Mouse (Mus musculus) CD4-positive, CD25-positive, alpha-beta regulatory T cell, adult 4 months (primary cell): Measurements from ENCODE around the gene 2010111I01Rik. TPM values are rescaled to one million over a fixed set of nuclear protein-coding genes. Genes with fewer than 3 reads are reported as not detected.
A peak's percentile ranks its signal among the peaks of the same experiment; 100 is the strongest.

Source experiments
- ATAC-seq: one replicate; pipeline ENCODE4 v1.8.0; 2017
- polyA plus RNA-seq, 2 experiments: library from polyadenylated mRNA; unstranded; fragments of 100-300 nt; shearing (Covaris generic); gene quantifications; one replicate each; pipeline ENCODE4 v1.2.1; 2017

2010111I01Rik gene
- polyA plus RNA-seq, 2 experiments from 2014 or later = 224 to 233 TPM

- ATAC-seq = peak; percentile 85
These were observed 391.9 kb downstream of the 2010111I01Rik start for GRCm38 (mm10) chr13:63356558-63356957.

GRCm38 (mm10) chr13:63359393-63359792 lies 394.7 kb downstream of the 2010111I01Rik start:
- ATAC-seq = no peak

GRCm38 (mm10) chr13:63360111-63360885 lies 395.6 kb downstream of the 2010111I01Rik start:
- ATAC-seq = no peak

DNA sequence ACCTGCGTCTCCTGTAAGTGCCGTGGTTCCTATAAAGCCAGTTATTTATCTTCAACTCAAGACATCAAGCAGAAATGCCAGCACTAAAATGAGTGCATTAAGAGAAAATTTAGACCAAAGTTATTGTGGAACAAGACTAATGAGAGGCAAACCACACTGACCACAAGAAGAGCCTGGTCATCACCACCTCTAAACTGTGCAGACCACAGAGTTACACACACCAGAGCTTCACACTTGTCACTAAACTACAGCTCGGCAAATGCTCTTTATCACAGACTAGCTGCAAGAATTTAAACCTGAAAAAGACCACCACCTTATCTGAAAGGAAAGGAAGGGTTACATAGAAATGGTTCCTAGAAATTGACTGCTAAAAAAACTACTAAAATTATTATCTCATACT lies 397.1 kb downstream of the 2010111I01Rik start:
- ATAC-seq = no peak

DNA sequence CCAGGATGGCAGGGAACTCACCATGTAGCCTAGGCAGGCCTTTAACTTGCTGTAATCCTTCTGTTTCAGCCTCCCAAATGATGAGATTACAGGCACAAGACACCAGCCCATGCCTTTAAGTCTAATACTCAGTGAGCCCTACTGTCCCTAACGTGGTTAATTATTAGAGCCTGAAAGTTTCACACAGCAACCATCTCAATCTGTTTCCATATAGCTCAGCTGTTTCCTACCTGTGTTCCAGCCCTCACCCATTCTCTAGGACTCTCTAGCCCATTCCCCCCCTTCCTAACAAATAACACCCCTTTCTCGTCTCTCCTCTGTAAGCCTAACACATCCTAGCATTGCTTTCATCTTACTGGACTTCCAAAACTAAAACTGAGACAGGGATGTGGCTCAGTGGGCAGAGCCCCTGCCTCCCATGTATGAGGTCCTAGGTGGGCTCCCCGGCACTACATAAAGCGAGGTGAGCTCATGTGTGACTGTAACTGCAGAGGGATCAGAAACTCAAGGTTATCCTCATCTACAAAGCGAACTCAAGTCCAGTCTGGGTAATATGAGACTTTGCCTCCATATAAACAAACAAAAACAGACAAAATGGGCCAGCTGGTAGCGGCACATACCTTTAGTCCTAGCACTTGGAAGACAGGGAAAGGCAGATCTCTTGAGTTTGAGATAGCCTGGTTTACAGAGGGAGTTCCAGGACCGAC lies 408.9 kb downstream of the 2010111I01Rik start:
- ATAC-seq = no peak

Other genes starting within 250 kb of the 2010111I01Rik start
- gene Platr25, start 204.2 kb upstream of the 2010111I01Rik start, polyA plus RNA-seq = 10 to 100 TPM in 1 of 2 experiments, 1 to 10 TPM in 1; 9.4 to 12.7 TPM
- gene Gm5141, start 179.1 kb upstream of the 2010111I01Rik start, polyA plus RNA-seq = 1 to 10 TPM; 4.1 to 7.4 TPM
- gene Fbp2, start 106.5 kb upstream of the 2010111I01Rik start, polyA plus RNA-seq = not detected
- not detected for gene Fbp1, start 76.6 kb upstream of the 2010111I01Rik start, polyA plus RNA-seq